Mouse (Mus musculus) left cerebral cortex, adult 8-10 months (tissue): ENCODE measurements around the gene Cx3cr1. TPM values are rescaled to one million over a fixed set of nuclear protein-coding genes. Genes with fewer than 3 reads are reported as not detected.
A peak's percentile ranks its signal among the peaks of the same experiment; 100 is the strongest.

Experiments
- DNase-seq, 2 experiments: peaks; one replicate each; pipeline ENCODE4 v3.0.0; 2022; ENCODE audit warnings: low spot score in 2 of 2
- total RNA-seq, 4 experiments: library from RNA; stranded (reverse); gene quantifications; 2 replicates each; pipeline ENCODE4 v1.2.4; 2022

Gene Cx3cr1
- total RNA-seq, 4 experiments from 2014 or later: 33.1 to 69.0 (median 47.4) TPM

- DNase-seq: no peak
Observed at GRCm38 (mm10) chr9:119943326-119943725, 126.4 kb downstream of the Cx3cr1 start.

- no peak for DNase-seq
Observed at GRCm38 (mm10) chr9:119941861-119942260, 127.8 kb downstream of the Cx3cr1 start.

GRCm38 (mm10) chr9:119941407-119941806, 128.3 kb downstream of the Cx3cr1 start:
- DNase-seq: no peak

GRCm38 (mm10) chr9:119939646-119940045, 130.0 kb downstream of the Cx3cr1 start:
- no peak for DNase-seq

GRCm38 (mm10) chr9:119938496-119938895, 131.2 kb downstream of the Cx3cr1 start:
- no peak for DNase-seq

- peak; percentile 89 for DNase-seq
Observed at GRCm38 (mm10) chr9:119937005-119937773, 132.5 kb downstream of the Cx3cr1 start, which contains the start of the genes Gorasp1 and Ttc21a. Gene Gorasp1, minus strand, starts transcription at chr9:119937565. Gene Ttc21a, plus strand, starts transcription at chr9:119937606.

GRCm38 (mm10) chr9:119933675-119934074, 136.0 kb downstream of the Cx3cr1 start:
- no peak for DNase-seq

GRCm38 (mm10) chr9:119932358-119932757, 137.3 kb downstream of the Cx3cr1 start:
- no peak for DNase-seq

GRCm38 (mm10) chr9:119926497-119926896, 143.2 kb downstream of the Cx3cr1 start:
- no peak for DNase-seq

GRCm38 (mm10) chr9:119925729-119926128, 143.9 kb downstream of the Cx3cr1 start:
- no peak for DNase-seq

GRCm38 (mm10) chr9:119925120-119925657, 144.5 kb downstream of the Cx3cr1 start:
- DNase-seq: no peak

GRCm38 (mm10) chr9:119923462-119923861, 146.2 kb downstream of the Cx3cr1 start:
- DNase-seq: no peak

GRCm38 (mm10) chr9:119919858-119920257, 149.8 kb downstream of the Cx3cr1 start:
- no peak for DNase-seq

GRCm38 (mm10) chr9:119913087-119913838, 156.4 kb downstream of the Cx3cr1 start:
- DNase-seq: no peak

- peak in 1 of 2 experiments; percentile 56 for DNase-seq
Observed at GRCm38 (mm10) chr9:119909931-119910330, 159.7 kb downstream of the Cx3cr1 start.

- DNase-seq: no peak
Observed at GRCm38 (mm10) chr9:119908708-119909107, 161.0 kb downstream of the Cx3cr1 start.

- DNase-seq: no peak
Observed at GRCm38 (mm10) chr9:119902410-119903151, 167.1 kb downstream of the Cx3cr1 start.

- DNase-seq: no peak
Observed at GRCm38 (mm10) chr9:119899446-119899845, 170.2 kb downstream of the Cx3cr1 start.

GRCm38 (mm10) chr9:119895040-119895721, 174.5 kb downstream of the Cx3cr1 start:
- DNase-seq: no peak

- DNase-seq: peak; percentile 90 to 97
Observed at GRCm38 (mm10) chr9:119894339-119895009, 175.2 kb downstream of the Cx3cr1 start, which contains the start of gene Wdr48. Gene Wdr48, plus strand, starts transcription at chr9:119894878.
